ENCODE assay signal across 27 mouse cellular contexts in the genomic region with DNA sequence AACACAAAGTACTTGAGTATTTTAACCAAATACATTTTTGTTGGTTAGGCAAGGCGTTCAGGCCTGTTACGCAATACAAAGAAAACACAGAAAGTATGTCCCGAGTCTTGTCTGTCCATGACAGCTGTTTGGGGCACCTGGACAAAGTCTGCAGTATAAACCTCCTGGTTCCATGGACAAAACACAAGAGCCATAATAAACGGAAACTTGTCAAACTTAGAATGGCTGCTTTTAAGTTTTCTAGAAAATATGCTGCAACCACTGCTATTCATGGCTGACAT.
DNase-seq lines count a peak whose midpoint lies in the region; ATAC-seq and TF ChIP-seq lines count a peak whose summit lies in the region.
"Had no signal": no experiment of that assay in that cellular context is flagged by ENCODE, and none has a peak within 500 bp of the region (broad histone marks: within the 10 kb centered on the region; RNA-seq: fewer than 3 reads in every experiment).

No protein-coding gene starts in this region.

- no peaks in the 10 kb centered on the region for H3K36me3 ChIP-seq in kidney, adult 2 months (ENCODE audit: control insufficient read depth, insufficient read depth, low read length)
- 0 out of 2 replicates have a peak, but pooled peaks cover 4% of the 10 kb centered on the region for H3K36me3 ChIP-seq in lung, postnatal 0 days (ENCODE audit: insufficient read depth, low read length)
- H3K36me3 ChIP-seq in myocyte (ENCODE audit: control insufficient read depth, insufficient read depth) = no peaks in the 10 kb centered on the region
- H3K36me3 ChIP-seq: heart, embryonic 12.5 days; hindbrain, embryonic 10.5 days; limb, embryonic 12.5 days; liver, embryonic 15.5 days; neural tube, embryonic 12.5 days had no signal

- TF ChIP-seq POLR2A in kidney, adult 2 months (IDR thresholded peaks at IDR 0.05; ENCODE audit: low read depth, low read length) = no peak
- TF ChIP-seq POLR2A in myocyte (IDR thresholded peaks at IDR 0.05; ENCODE audit: insufficient read length, low read depth) = no peak

- no peak for TF ChIP-seq EP300 in lung, postnatal 0 days (IDR thresholded peaks at IDR 0.05)

- H3K27ac ChIP-seq in kidney, adult 2 months (ENCODE audit: insufficient read depth, low read depth, low read length) = no peak overlapping the region
- peak overlapping the region; percentile 64 for H3K27ac ChIP-seq in lung, postnatal 0 days (ENCODE audit: low read length)
- H3K27ac ChIP-seq: hindbrain, embryonic 10.5 days; limb, embryonic 12.5 days; liver, embryonic 15.5 days; neural tube, embryonic 12.5 days had no signal

- H3K27me3 ChIP-seq in kidney, adult 2 months (replicated peaks; ENCODE audit: control insufficient read depth, insufficient read depth, low read length) = no peaks in the 10 kb centered on the region
- H3K27me3 ChIP-seq in lung, postnatal 0 days (replicated peaks; ENCODE audit: insufficient read depth, low read length) = no peaks in the 10 kb centered on the region
- H3K27me3 ChIP-seq in myocyte (ENCODE audit: control insufficient read depth, insufficient read depth, insufficient read length) = no peaks in the 10 kb centered on the region
- H3K27me3 ChIP-seq: heart, embryonic 12.5 days; limb, embryonic 12.5 days; liver, embryonic 15.5 days; megakaryocyte, embryonic 14.5 days; neural tube, embryonic 12.5 days; Patski had no signal

- ATAC-seq in lung, postnatal 0 days = no peak
- ATAC-seq in activated CD4-positive, CD25-positive, alpha-beta regulatory T cell, adult 4 months = no peak
- ATAC-seq: forebrain, embryonic 14.5 days; hindbrain, embryonic 16.5 days; Patski had no signal

- TF ChIP-seq CTCF in kidney, adult 2 months (conservative IDR thresholded peaks at IDR 0.05; ENCODE audit: insufficient read depth, insufficient read length, low read depth, low read length) = no peak
- TF ChIP-seq CTCF in lung, postnatal 0 days (IDR thresholded peaks at IDR 0.05) = no peak

- H3K9me3 ChIP-seq in lung, postnatal 0 days (ENCODE audit: low read length) = no peaks in the 10 kb centered on the region
- H3K9me3 ChIP-seq: heart, embryonic 12.5 days; hindbrain, embryonic 10.5 days; limb, embryonic 12.5 days; liver, embryonic 15.5 days; megakaryocyte, embryonic 14.5 days; neural tube, embryonic 12.5 days had no signal

- H3K4me1 ChIP-seq in kidney, adult 2 months (ENCODE audit: control insufficient read depth, insufficient read depth, low read length) = peaks cover 5% of the 10 kb centered on the region; the same call in 1 of the 2 replicates
- H3K4me1 ChIP-seq in lung, postnatal 0 days (ENCODE audit: insufficient read depth, low read depth, low read length) = peaks cover 7% of the 10 kb centered on the region; the same call in 1 of the 2 replicates
- H3K4me1 ChIP-seq: neural tube, embryonic 12.5 days had no signal

- H3K79me2 ChIP-seq in myocyte (ENCODE audit: control insufficient read depth, insufficient read depth) = no peaks in the 10 kb centered on the region

- H3K4me2 ChIP-seq in lung, postnatal 0 days (replicated peaks; ENCODE audit: low read depth, low read length) = no peak overlapping the region
- peak overlapping the region; percentile 48 for H3K4me2 ChIP-seq in myocyte (ENCODE audit: low read depth)
- H3K4me2 ChIP-seq: heart, embryonic 12.5 days; limb, embryonic 12.5 days; liver, embryonic 15.5 days; neural tube, embryonic 12.5 days had no signal

- H3K4me3 ChIP-seq in kidney, adult 2 months (ENCODE audit: insufficient read depth, low read depth, low read length) = no peak overlapping the region
- H3K4me3 ChIP-seq in lung, postnatal 0 days (ENCODE audit: low read depth, low read length) = no peak overlapping the region
- H3K4me3 ChIP-seq in myocyte = no peak overlapping the region
- H3K4me3 ChIP-seq: heart, embryonic 12.5 days; hindbrain, embryonic 10.5 days; limb, embryonic 12.5 days; liver, embryonic 15.5 days; megakaryocyte, embryonic 14.5 days; neural tube, embryonic 12.5 days had no signal

- 67% methylated on average over 4 of the region's 4 CpGs for WGBS in kidney, adult 2 months
- WGBS in lung, postnatal 0 days = 44% methylated on average over 4 of the region's 4 CpGs

- DNase-seq in kidney, adult 2 months = peak; percentile 26
- no peak for DNase-seq in kidney, postnatal 36 days
- no peak for DNase-seq in lung, postnatal 0 days (ENCODE audit: low spot score)
- no peak for DNase-seq in lung, adult 18-20 months
- DNase-seq in testis, postnatal 14 days (ENCODE audit: low spot score) = no peak
- DNase-seq: adrenal gland, postnatal 25 days; cerebellum, adult 8-10 months; cerebellum, postnatal 36 days; gastrocnemius, postnatal 14 days; heart, adult 18-20 months; heart, postnatal 10 days; kidney, postnatal 10 days; layer of hippocampus, postnatal 36 days; midbrain, embryonic 14.5 days; right cerebral cortex, postnatal 14 days; thymus, postnatal 25 days had no signal

- no peak overlapping the region for H3K9ac ChIP-seq in lung, postnatal 0 days (replicated peaks; ENCODE audit: low read depth)
- H3K9ac ChIP-seq: heart, embryonic 12.5 days; limb, embryonic 12.5 days; liver, embryonic 15.5 days; neural tube, embryonic 12.5 days had no signal

- no peak overlapping the region for H3ac ChIP-seq in myocyte (ENCODE audit: control insufficient read depth, insufficient read length)

TF ChIP-seq in myocyte, 11 proteins besides CTCF, POLR2A, EP300 and RAD21:
- TF ChIP-seq TCF12 (IDR thresholded peaks at IDR 0.05; ENCODE audit: insufficient read depth, poor library complexity, severe bottlenecking) (peak; percentile 51), MAX (IDR thresholded peaks at IDR 0.05; ENCODE audit: low read depth) (no peak), CEBPB (IDR thresholded peaks at IDR 0.05; ENCODE audit: insufficient read depth, poor library complexity, severe bottlenecking) (peak; percentile 97), REST (IDR thresholded peaks at IDR 0.05; ENCODE audit: insufficient read depth, insufficient read length) (no peak), MYOD1 (IDR thresholded peaks at IDR 0.05; ENCODE audit: control insufficient read depth in 1 of 3, insufficient read length in 2 of 3, low read depth in 2 of 3) (peak in 2 of 3 experiments; percentile 58)
